Mouse (Mus musculus) myocyte (in vitro differentiated cells): ENCODE results near the gene Rnaseh2b. TPM values are rescaled to one million over a fixed set of nuclear protein-coding genes. Genes with fewer than 3 reads are reported as not detected.

Experiments
- H3K27me3 ChIP-seq: one replicate; pipeline ENCODE4 v1.6.1; 2011; ENCODE audit not compliant: control insufficient read depth, insufficient read depth, insufficient read length
- H3K36me3 ChIP-seq: one replicate; pipeline ENCODE4 v1.6.1; 2011; ENCODE audit not compliant: control insufficient read depth, insufficient read depth
- H3K4me2 ChIP-seq: one replicate; pipeline ENCODE4 v1.6.1; 2011; ENCODE audit warnings: low read depth, control low read depth
- H3K4me3 ChIP-seq: one replicate; pipeline ENCODE4 v1.5.1; 2011; ENCODE audit warnings: mild to moderate bottlenecking, control low read depth, moderate library complexity
- H3K79me2 ChIP-seq: one replicate; pipeline ENCODE4 v1.6.1; 2011; ENCODE audit not compliant: control insufficient read depth, insufficient read depth
- H3ac ChIP-seq: one replicate; pipeline ENCODE4 v1.6.1; 2011; ENCODE audit not compliant: control insufficient read depth, insufficient read length
- CEBPB ChIP-seq: IDR thresholded peaks from 2 replicates; pipeline ENCODE4 v1.6.1; 2011; ENCODE audit warnings: mild to moderate bottlenecking, moderate library complexity; ENCODE audit not compliant: poor library complexity, insufficient read depth, severe bottlenecking
- E2F4 ChIP-seq: IDR thresholded peaks from one replicate; pipeline ENCODE4 v1.6.1; 2011; ENCODE audit warnings: mild to moderate bottlenecking, control low read depth, moderate library complexity; ENCODE audit not compliant: insufficient read depth
- MAX ChIP-seq: IDR thresholded peaks from one replicate; pipeline ENCODE4 v1.6.1; 2011; ENCODE audit warnings: low read depth, mild to moderate bottlenecking, control low read depth
- MYOD1 ChIP-seq, 3 experiments: IDR thresholded peaks; one replicate each; pipeline ENCODE4 v1.6.1; 2011; ENCODE audit warnings: control low read depth in 2 of 3, low read depth in 2 of 3, mild to moderate bottlenecking in 2 of 3, moderate library complexity in 1 of 3; ENCODE audit not compliant: insufficient read length in 2 of 3, control insufficient read depth in 1 of 3
- MYOG ChIP-seq, 3 experiments: IDR thresholded peaks; one replicate each; pipeline ENCODE4 v1.6.1; 2011; ENCODE audit warnings: control low read depth in 2 of 3, low read depth in 2 of 3, mild to moderate bottlenecking in 2 of 3; ENCODE audit not compliant: insufficient read length in 2 of 3, control insufficient read depth in 1 of 3, insufficient read depth in 1 of 3
- POLR2A ChIP-seq: IDR thresholded peaks from one replicate; pipeline ENCODE4 v1.6.1; 2011; ENCODE audit warnings: low read depth, mild to moderate bottlenecking, control low read depth, moderate library complexity; ENCODE audit not compliant: insufficient read length
- POLR2AphosphoS2 ChIP-seq: IDR thresholded peaks from one replicate; pipeline ENCODE4 v1.6.1; 2011; ENCODE audit warnings: low read depth, control low read depth; ENCODE audit not compliant: insufficient read length
- REST ChIP-seq: IDR thresholded peaks from one replicate; pipeline ENCODE4 v1.6.1; 2011; ENCODE audit warnings: mild to moderate bottlenecking, control low read depth, moderate library complexity; ENCODE audit not compliant: insufficient read depth, insufficient read length
- SRF ChIP-seq: IDR thresholded peaks from one replicate; pipeline ENCODE4 v1.6.1; 2011; ENCODE audit warnings: low read depth; ENCODE audit not compliant: control insufficient read depth, insufficient read length
- TCF12 ChIP-seq: IDR thresholded peaks from one replicate; pipeline ENCODE4 v1.6.1; 2011; ENCODE audit warnings: mild to moderate bottlenecking, control low read depth; ENCODE audit not compliant: poor library complexity, insufficient read depth, severe bottlenecking
- TCF3 ChIP-seq: IDR thresholded peaks from one replicate; pipeline ENCODE4 v1.6.1; 2011; ENCODE audit warnings: low read depth, control low read depth; ENCODE audit not compliant: insufficient read length
- USF1 ChIP-seq: IDR thresholded peaks from one replicate; pipeline ENCODE4 v1.6.1; 2011; ENCODE audit warnings: low read depth, mild to moderate bottlenecking, control low read depth, moderate library complexity
- polyA plus RNA-seq: library from polyadenylated mRNA; unstranded; fragments of >200 nt; fragmentation: generic; extraction: Trizol; gene quantifications from one replicate; pipeline ENCODE4 v1.2.1, GENCODE M21; 2012; ENCODE audit warnings: missing spikeins

The Rnaseh2b gene
- polyA plus RNA-seq, 1 experiment: 7.4 TPM

- no peak for TF ChIP-seq REST
- TF ChIP-seq USF1: no peak
- no peak for TF ChIP-seq MYOD1 (IDR thresholded peaks at IDR 0.05; ENCODE audit: control insufficient read depth in 1 of 3, insufficient read length in 2 of 3, low read depth in 2 of 3)
- TF ChIP-seq E2F4: no peak
- no peak for TF ChIP-seq POLR2A
- no peak for TF ChIP-seq TCF12
- no peak for TF ChIP-seq MAX
- no peak for TF ChIP-seq CEBPB
- TF ChIP-seq TCF3: no peak
- TF ChIP-seq MYOG (IDR thresholded peaks at IDR 0.05; ENCODE audit: control insufficient read depth in 1 of 3, insufficient read depth in 1 of 3, insufficient read length in 2 of 3, low read depth in 2 of 3): no peak
- no peak for TF ChIP-seq SRF
- TF ChIP-seq POLR2AphosphoS2: no peak
- Histone ChIP-seq H3K27me3 (no peaks in the 10 kb centered on the region), H3ac (no peak overlapping the region), H3K36me3 (no peaks in the 10 kb centered on the region), H3K79me2 (no peaks in the 10 kb centered on the region), H3K4me3 (no peak overlapping the region), H3K4me2 (no peak overlapping the region)
These were observed 87.0 kb downstream of the Rnaseh2b start for GRCm38 (mm10) chr14:62379391-62379790.

- H3K4me2 ChIP-seq: no peak overlapping the region
- H3ac ChIP-seq: no peak overlapping the region
- no peaks in the 10 kb centered on the region for H3K79me2 ChIP-seq
- TF ChIP-seq MAX (no peak), POLR2AphosphoS2 (no peak), SRF (no peak), TCF12 (no peak), USF1 (no peak), CEBPB (no peak), E2F4 (no peak), REST (no peak), MYOD1 (IDR thresholded peaks at IDR 0.05; ENCODE audit: control insufficient read depth in 1 of 3, insufficient read length in 2 of 3, low read depth in 2 of 3) (no peak), TCF3 (no peak), MYOG (IDR thresholded peaks at IDR 0.05; ENCODE audit: control insufficient read depth in 1 of 3, insufficient read depth in 1 of 3, insufficient read length in 2 of 3, low read depth in 2 of 3) (no peak), POLR2A (no peak)
- no peak overlapping the region for H3K4me3 ChIP-seq
- no peaks in the 10 kb centered on the region for H3K27me3 ChIP-seq
- H3K36me3 ChIP-seq: no peaks in the 10 kb centered on the region
These were observed 88.2 kb downstream of the Rnaseh2b start for GRCm38 (mm10) chr14:62380606-62381005.

- Histone ChIP-seq H3ac (no peak overlapping the region), H3K79me2 (no peaks in the 10 kb centered on the region), H3K36me3 (no peaks in the 10 kb centered on the region), H3K4me3 (no peak overlapping the region), H3K4me2 (no peak overlapping the region), H3K27me3 (no peaks in the 10 kb centered on the region)
- TF ChIP-seq MYOD1 (IDR thresholded peaks at IDR 0.05; ENCODE audit: control insufficient read depth in 1 of 3, insufficient read length in 2 of 3, low read depth in 2 of 3) (no peak), POLR2AphosphoS2 (no peak), POLR2A (no peak), TCF12 (no peak), CEBPB (no peak), E2F4 (no peak), SRF (no peak), REST (no peak), USF1 (no peak), MYOG (IDR thresholded peaks at IDR 0.05; ENCODE audit: control insufficient read depth in 1 of 3, insufficient read depth in 1 of 3, insufficient read length in 2 of 3, low read depth in 2 of 3) (no peak), MAX (no peak), TCF3 (no peak)
These were observed 90.7 kb downstream of the Rnaseh2b start for GRCm38 (mm10) chr14:62383109-62383508.

GRCm38 (mm10) chr14:62383786-62384299, 91.5 kb downstream of the Rnaseh2b start:
- TF ChIP-seq TCF3 (no peak), POLR2A (no peak), USF1 (no peak), POLR2AphosphoS2 (no peak), CEBPB (no peak), MYOD1 (IDR thresholded peaks at IDR 0.05; ENCODE audit: control insufficient read depth in 1 of 3, insufficient read length in 2 of 3, low read depth in 2 of 3) (no peak), E2F4 (no peak), MYOG (IDR thresholded peaks at IDR 0.05; ENCODE audit: control insufficient read depth in 1 of 3, insufficient read depth in 1 of 3, insufficient read length in 2 of 3, low read depth in 2 of 3) (no peak), MAX (no peak), TCF12 (no peak), REST (no peak), SRF (no peak)
- H3ac ChIP-seq: no peak overlapping the region
- H3K4me2 ChIP-seq: no peak overlapping the region
- H3K27me3 ChIP-seq: no peaks in the 10 kb centered on the region
- no peak overlapping the region for H3K4me3 ChIP-seq
- H3K36me3 ChIP-seq: no peaks in the 10 kb centered on the region
- no peaks in the 10 kb centered on the region for H3K79me2 ChIP-seq
